Mouse (Mus musculus) embryonic fibroblast, embryonic 13.5 days (primary cell): ENCODE measurements around the gene Rps19.

Source experiments
- CTCF ChIP-seq: IDR thresholded peaks from 2 replicates; pipeline ENCODE4 v1.5.1; 2011; ENCODE audit warnings: mild to moderate bottlenecking, control low read depth, low read length, moderate library complexity, borderline replicate concordance; ENCODE audit not compliant: insufficient read depth
- POLR2A ChIP-seq: IDR thresholded peaks from 2 replicates; pipeline ENCODE4 v1.6.1; 2011; ENCODE audit warnings: low read depth, mild to moderate bottlenecking, control low read depth, low read length, moderate library complexity

GRCm38 (mm10) chr7:24919728-24920127 is 35.6 kb downstream of the Rps19 start:
- TF ChIP-seq CTCF (no peak), POLR2A (no peak)
